Mouse (Mus musculus): ENCODE data around the gene Scd3. TPM values are rescaled to one million over a fixed set of nuclear protein-coding genes. Genes with fewer than 3 reads are reported as not detected.

The Scd3 gene
- polyA plus RNA-seq, 1 experiment = not detected

DNA sequence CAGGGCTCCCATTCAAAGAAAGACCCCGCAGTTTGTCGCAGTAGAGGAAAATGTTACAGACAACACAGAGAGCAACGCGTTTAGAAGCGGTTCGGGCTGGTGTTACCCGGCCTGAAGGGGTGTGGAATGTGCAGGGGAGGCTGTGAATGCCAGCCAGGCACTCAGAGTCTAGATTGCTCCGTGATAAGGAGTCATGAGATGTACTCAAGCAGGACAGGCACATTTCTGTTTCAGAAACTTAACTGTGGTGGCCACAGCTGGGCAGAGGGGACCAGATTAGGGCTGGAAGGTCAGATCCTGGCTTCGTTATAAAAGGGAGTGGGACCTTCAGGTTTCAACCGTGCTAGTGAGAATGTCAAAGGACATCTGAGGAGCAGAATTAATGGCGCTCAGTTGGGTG is 81.7 kb downstream of the Scd3 start:
- Histone ChIP-seq H3K27ac (ENCODE audit: insufficient read depth, low read depth, low read length) (peak overlapping the region; percentile 99), H3K4me3 (ENCODE audit: insufficient read depth, low read depth, low read length) (peak overlapping the region; percentile 52), H3K4me1 (ENCODE audit: control insufficient read depth, insufficient read depth, low read length) (peaks cover 22% of the 10 kb centered on the region)
- TF ChIP-seq CTCF (IDR thresholded peaks at IDR 0.05; ENCODE audit: insufficient read depth, low read depth, low read length) (no peak), POLR2A (IDR thresholded peaks at IDR 0.05; ENCODE audit: insufficient read depth, low read depth, low read length) (no peak)
- WGBS = 5% methylated on average over 11 of the region's 11 CpGs

DNA sequence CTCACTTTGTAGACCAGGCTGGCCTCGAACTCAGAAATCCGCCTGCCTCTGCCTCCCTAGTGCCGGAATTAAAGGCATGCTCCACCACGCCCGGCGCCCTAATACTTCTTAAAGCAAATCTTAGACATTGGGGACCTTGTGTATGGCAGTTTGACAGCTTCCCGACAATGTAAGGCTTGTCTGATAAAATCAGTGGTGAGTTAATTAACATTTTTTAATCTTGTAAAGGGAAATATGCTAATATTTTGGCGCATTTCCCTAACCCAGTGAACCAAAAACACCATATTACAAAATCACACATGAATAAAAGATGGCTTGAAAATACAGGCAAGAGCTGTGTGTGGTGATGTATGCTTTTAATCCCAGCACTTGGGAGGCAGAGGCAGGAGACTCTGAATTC is 82.5 kb downstream of the Scd3 start:
- TF ChIP-seq CTCF (IDR thresholded peaks at IDR 0.05; ENCODE audit: insufficient read depth, low read depth, low read length) (no peak), POLR2A (IDR thresholded peaks at IDR 0.05; ENCODE audit: insufficient read depth, low read depth, low read length) (no peak)
- Histone ChIP-seq H3K4me1 (ENCODE audit: control insufficient read depth, insufficient read depth, low read length) (peaks cover 19% of the 10 kb centered on the region), H3K27ac (ENCODE audit: insufficient read depth, low read depth, low read length) (no peak overlapping the region), H3K4me3 (ENCODE audit: insufficient read depth, low read depth, low read length) (no peak overlapping the region)
- 92% methylated on average over 8 of the region's 8 CpGs for WGBS

GRCm38 (mm10) chr19:44286109-44286508 is 83.0 kb downstream of the Scd3 start:
- no peak for TF ChIP-seq CTCF (IDR thresholded peaks at IDR 0.05; ENCODE audit: insufficient read depth, low read depth, low read length)
- TF ChIP-seq POLR2A (IDR thresholded peaks at IDR 0.05; ENCODE audit: insufficient read depth, low read depth, low read length) = no peak
- 73% methylated on average over 2 of the region's 2 CpGs for WGBS
- no peak overlapping the region for H3K4me3 ChIP-seq (ENCODE audit: insufficient read depth, low read depth, low read length)
- no peak overlapping the region for H3K27ac ChIP-seq (ENCODE audit: insufficient read depth, low read depth, low read length)
- H3K4me1 ChIP-seq (ENCODE audit: control insufficient read depth, insufficient read depth, low read length) = peaks cover 15% of the 10 kb centered on the region

- WGBS = 89% methylated on average over 11 of the region's 11 CpGs
- peaks cover 15% of the 10 kb centered on the region for H3K4me1 ChIP-seq (ENCODE audit: control insufficient read depth, insufficient read depth, low read length)
- no peak overlapping the region for H3K4me3 ChIP-seq (ENCODE audit: insufficient read depth, low read depth, low read length)
- TF ChIP-seq POLR2A (IDR thresholded peaks at IDR 0.05; ENCODE audit: insufficient read depth, low read depth, low read length) (no peak), CTCF (IDR thresholded peaks at IDR 0.05; ENCODE audit: insufficient read depth, low read depth, low read length) (no peak)
- no peak overlapping the region for H3K27ac ChIP-seq (ENCODE audit: insufficient read depth, low read depth, low read length)
Measured at GRCm38 (mm10) chr19:44287415-44288110, 84.5 kb downstream of the Scd3 start.

GRCm38 (mm10) chr19:44292083-44292482 is 89.0 kb downstream of the Scd3 start:
- no peak for TF ChIP-seq CTCF (IDR thresholded peaks at IDR 0.05; ENCODE audit: insufficient read depth, low read depth, low read length)
- TF ChIP-seq POLR2A (IDR thresholded peaks at IDR 0.05; ENCODE audit: insufficient read depth, low read depth, low read length) = no peak
- Histone ChIP-seq H3K4me3 (ENCODE audit: insufficient read depth, low read depth, low read length) (no peak overlapping the region), H3K4me1 (ENCODE audit: control insufficient read depth, insufficient read depth, low read length) (peaks cover 12% of the 10 kb centered on the region), H3K27ac (ENCODE audit: insufficient read depth, low read depth, low read length) (0 out of 2 replicates have a peak overlapping the region, but pooled peaks have one; percentile 91)
- WGBS = 80% methylated on average over 2 of the region's 2 CpGs

DNA sequence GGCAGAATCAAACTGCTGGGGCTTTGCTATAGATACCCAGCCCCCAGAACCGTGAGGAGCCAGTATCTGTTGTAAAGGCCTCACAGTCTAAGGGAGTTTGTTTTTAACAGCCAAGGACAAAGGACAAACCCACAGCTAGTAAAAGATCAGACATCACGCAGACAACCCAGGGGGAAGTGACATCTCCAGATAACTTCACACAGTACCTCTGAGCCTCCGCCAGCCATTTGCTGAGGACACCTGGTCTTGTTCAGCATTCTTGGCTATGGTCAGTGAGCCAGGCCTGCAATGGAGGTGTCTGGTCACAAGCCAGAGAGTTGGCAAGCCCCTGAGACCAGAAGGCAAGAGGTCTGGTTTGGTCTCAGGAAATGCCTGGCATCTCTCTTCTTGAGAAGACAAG is 89.4 kb downstream of the Scd3 start:
- no peak for TF ChIP-seq CTCF (IDR thresholded peaks at IDR 0.05; ENCODE audit: insufficient read depth, low read depth, low read length)
- H3K27ac ChIP-seq (ENCODE audit: insufficient read depth, low read depth, low read length) = peak overlapping the region; percentile 91
- 66% methylated on average over 3 of the region's 3 CpGs for WGBS
- no peak overlapping the region for H3K4me3 ChIP-seq (ENCODE audit: insufficient read depth, low read depth, low read length)
- H3K4me1 ChIP-seq (ENCODE audit: control insufficient read depth, insufficient read depth, low read length) = peaks cover 12% of the 10 kb centered on the region

DNA sequence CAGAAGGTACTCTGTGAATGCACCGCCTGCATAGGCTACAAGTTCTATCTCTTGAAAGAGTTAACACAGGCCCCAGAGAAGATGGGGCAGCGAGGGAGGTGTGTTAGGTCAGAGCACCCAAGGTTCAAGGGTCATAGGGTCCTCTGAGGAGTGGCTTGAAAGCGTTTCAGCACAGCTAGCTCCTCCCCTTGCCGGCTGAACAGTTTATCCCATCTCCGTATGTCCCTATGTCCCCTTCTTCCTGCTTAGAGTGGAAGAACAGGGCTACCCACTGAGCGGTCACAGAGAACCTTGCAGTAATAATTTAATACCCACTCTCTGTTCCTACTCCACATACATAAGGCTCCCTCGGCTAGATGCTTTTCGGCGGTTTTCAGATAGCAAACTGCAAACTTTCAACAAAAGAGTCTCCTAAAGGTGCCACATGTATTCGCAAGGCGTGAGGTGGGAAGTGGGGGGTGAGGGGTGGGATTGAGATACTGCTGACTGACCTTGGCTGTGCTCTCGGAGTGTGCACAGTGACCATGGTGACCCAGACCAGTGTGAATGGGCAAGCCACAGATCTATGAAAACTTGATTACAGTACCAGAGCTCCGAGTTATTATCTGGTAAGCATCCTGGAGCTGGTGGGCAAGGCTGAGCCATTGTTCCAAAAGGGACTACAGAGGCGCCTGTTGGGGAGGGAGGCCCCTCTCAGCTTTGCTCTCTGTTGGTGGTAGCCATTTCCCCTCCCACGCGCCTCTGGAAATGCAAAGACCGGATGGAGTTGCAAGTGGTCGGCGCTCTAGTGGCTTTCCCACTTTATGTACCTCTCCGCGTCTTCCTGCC is 90.1 kb downstream of the Scd3 start, which contains the start of gene Scd2:
Gene Scd2 (plus strand): TSS at position 734 of the 828 bp plus-strand sequence.
- 5% methylated on average over 21 of the region's 21 CpGs for WGBS

More for the DNA sequence above, 90.1 kb downstream of the Scd3 start, which contains the start of gene Scd2:
- peaks cover 15% of the 10 kb centered on the region for H3K4me1 ChIP-seq (ENCODE audit: control insufficient read depth, insufficient read depth, low read length)
- H3K27ac ChIP-seq (ENCODE audit: insufficient read depth, low read depth, low read length) = peak within 1 kb of the TSS; percentile 99
- TF ChIP-seq CTCF (IDR thresholded peaks at IDR 0.05; ENCODE audit: insufficient read depth, low read depth, low read length) (no peak), POLR2A (IDR thresholded peaks at IDR 0.05; ENCODE audit: insufficient read depth, low read depth, low read length) (no peak)
- H3K4me3 ChIP-seq (ENCODE audit: insufficient read depth, low read depth, low read length) = peak within 1 kb of the TSS; percentile 93

Other genes with a start within 250 kb of the Scd3 start
- not detected in 2 replicates for gene Cpn1, start 216.7 kb upstream of the Scd3 start, polyA plus RNA-seq (2012; ENCODE audit: insufficient read depth, insufficient read length, low replicate concordance, missing spikeins)
- gene Cyp2c23, start 174.1 kb upstream of the Scd3 start, polyA plus RNA-seq (2012; ENCODE audit: insufficient read depth, insufficient read length, low replicate concordance, missing spikeins) = not detected in 2 replicates
- gene Erlin1, start 133.5 kb upstream of the Scd3 start, polyA plus RNA-seq (2012; ENCODE audit: insufficient read depth, insufficient read length, low replicate concordance, missing spikeins) = not detected in 2 replicates
- not detected in 2 replicates for gene Chuk, start 95.8 kb upstream of the Scd3 start, polyA plus RNA-seq (2012; ENCODE audit: insufficient read depth, insufficient read length, low replicate concordance, missing spikeins)
- not detected in 2 replicates for gene Cwf19l1, start 67.4 kb upstream of the Scd3 start, polyA plus RNA-seq (2012; ENCODE audit: insufficient read depth, insufficient read length, low replicate concordance, missing spikeins)
- not detected in 2 replicates for gene Bloc1s2, start 56.8 kb upstream of the Scd3 start, polyA plus RNA-seq (2012; ENCODE audit: insufficient read depth, insufficient read length, low replicate concordance, missing spikeins)
- gene Pkd2l1, start 10.8 kb upstream of the Scd3 start, polyA plus RNA-seq (2012; ENCODE audit: insufficient read depth, insufficient read length, low replicate concordance, missing spikeins) = not detected in 2 replicates
- gene Scd2, start 90.4 kb downstream of the Scd3 start, polyA plus RNA-seq (2012; ENCODE audit: insufficient read depth, insufficient read length, low replicate concordance, missing spikeins) = 299 and 337 TPM in 2 replicates
- gene Scd4, start 129.8 kb downstream of the Scd3 start, polyA plus RNA-seq (2012; ENCODE audit: insufficient read depth, insufficient read length, low replicate concordance, missing spikeins) = not detected in 2 replicates
- 648 TPM in 1 of 2 replicates, not detected in the other for gene Scd1, start 204.6 kb downstream of the Scd3 start, polyA plus RNA-seq (2012; ENCODE audit: insufficient read depth, insufficient read length, low replicate concordance, missing spikeins)

All from olfactory bulb, adult 2 months (tissue).